Mouse (Mus musculus) kidney, postnatal 14 days (tissue): Measurements from ENCODE around the gene Pdgfc.

Source experiments
- DNase-seq: peaks from one replicate; pipeline ENCODE4 v3.0.0; 2022; ENCODE audit warnings: mixed read lengths

Pdgfc gene

GRCm38 (mm10) chr3:81036151-81036553 lies at the start of gene Pdgfc:
TSS of gene Pdgfc (plus strand) at chr3:81036416.
- no peak for DNase-seq

- DNase-seq: no peak
Observed at GRCm38 (mm10) chr3:81009245-81009644, 27.0 kb upstream of the Pdgfc start.

GRCm38 (mm10) chr3:81009899-81010298 lies 26.3 kb upstream of the Pdgfc start:
- no peak for DNase-seq

GRCm38 (mm10) chr3:81017385-81018051 lies 18.7 kb upstream of the Pdgfc start:
- peak; percentile 80 for DNase-seq

- DNase-seq: no peak
Observed at GRCm38 (mm10) chr3:81020064-81020463, 16.2 kb upstream of the Pdgfc start.

- DNase-seq: no peak
Observed at GRCm38 (mm10) chr3:81021783-81022182, 14.4 kb upstream of the Pdgfc start.

- no peak for DNase-seq
Observed at GRCm38 (mm10) chr3:81022266-81022665, 13.9 kb upstream of the Pdgfc start.

GRCm38 (mm10) chr3:81022845-81023244 lies 13.4 kb upstream of the Pdgfc start:
- no peak for DNase-seq

GRCm38 (mm10) chr3:81023568-81023967 lies 12.6 kb upstream of the Pdgfc start:
- no peak for DNase-seq

- DNase-seq: no peak
Observed at GRCm38 (mm10) chr3:81025568-81026213, 10.5 kb upstream of the Pdgfc start.

GRCm38 (mm10) chr3:81028361-81028760 lies 7.9 kb upstream of the Pdgfc start:
- no peak for DNase-seq

GRCm38 (mm10) chr3:81029321-81029720 lies 6.9 kb upstream of the Pdgfc start:
- no peak for DNase-seq

GRCm38 (mm10) chr3:81029909-81030308 lies 6.3 kb upstream of the Pdgfc start:
- no peak for DNase-seq

GRCm38 (mm10) chr3:81030311-81030710 lies 5.9 kb upstream of the Pdgfc start:
- no peak for DNase-seq

- no peak for DNase-seq
Observed at GRCm38 (mm10) chr3:81032014-81032413, 4.2 kb upstream of the Pdgfc start.

GRCm38 (mm10) chr3:81034336-81035102 lies 1.7 kb upstream of the Pdgfc start:
- DNase-seq: peak; percentile 37

- DNase-seq: peak; percentile 75
Observed at GRCm38 (mm10) chr3:81036554-81037311, 517 bp downstream of the Pdgfc start.

- peak; percentile 66 for DNase-seq
Observed at GRCm38 (mm10) chr3:81037312-81037859, 1.2 kb downstream of the Pdgfc start.

- DNase-seq: peak; percentile 41
Observed at GRCm38 (mm10) chr3:81039131-81039653, 3.0 kb downstream of the Pdgfc start.

- DNase-seq: no peak
Observed at GRCm38 (mm10) chr3:81044653-81045343, 8.6 kb downstream of the Pdgfc start.

- no peak for DNase-seq
Observed at GRCm38 (mm10) chr3:81045344-81046050, 9.3 kb downstream of the Pdgfc start.
